Mouse (Mus musculus) midbrain, embryonic 15.5 days (tissue): ENCODE data around the gene Mettl27. TPM values are rescaled to one million over a fixed set of nuclear protein-coding genes. Genes with fewer than 3 reads are reported as not detected.
A peak's percentile ranks its signal among the peaks of the same experiment; 100 is the strongest.

Source experiments
- ATAC-seq: fragments of 200-750 bp; cut with Nextera tagmentation; replicated peaks from 2 replicates; pipeline ENCODE4 v1.8.0; 2017; ENCODE audit warnings: moderate TSS enrichment
- H3K27ac ChIP-seq: fragments of 300-500 bp; sonication (generic); 2 replicates; pipeline ENCODE4 v1.5.1; 2015; ENCODE audit warnings: mild to moderate bottlenecking, inconsistent platforms
- H3K27me3 ChIP-seq: fragments of 300-500 bp; sonication (generic); replicated peaks from 2 replicates; pipeline ENCODE4 v1.6.1; 2015; ENCODE audit warnings: inconsistent platforms
- H3K36me3 ChIP-seq: fragments of 300-500 bp; sonication (generic); replicated peaks from 2 replicates; pipeline ENCODE4 v1.6.1; 2015; ENCODE audit warnings: inconsistent platforms
- H3K4me1 ChIP-seq: fragments of 300-500 bp; sonication (generic); 2 replicates; pipeline ENCODE4 v1.6.1; 2015; ENCODE audit warnings: inconsistent platforms
- H3K4me2 ChIP-seq: fragments of 300-500 bp; sonication (generic); 2 replicates; pipeline ENCODE4 v1.6.1; 2015; ENCODE audit warnings: inconsistent platforms, mild to moderate bottlenecking, moderate library complexity
- H3K4me3 ChIP-seq: fragments of 300-500 bp; sonication (generic); 2 replicates; pipeline ENCODE4 v1.5.1; 2015; ENCODE audit warnings: mild to moderate bottlenecking, inconsistent platforms
- H3K9ac ChIP-seq: fragments of 300-500 bp; sonication (generic); 2 replicates; pipeline ENCODE4 v1.6.1; 2015; ENCODE audit warnings: mild to moderate bottlenecking, inconsistent platforms
- H3K9me3 ChIP-seq: fragments of 300-500 bp; sonication (generic); 2 replicates; pipeline ENCODE4 v1.6.1; 2016; ENCODE audit warnings: inconsistent platforms
- WGBS: fragments of 180-500 bp; shearing (Covaris S2); methylation state at CpG from one replicate; pipeline ENCODE4 v1.1.7; 2015; ENCODE audit warnings: mixed read lengths; 5-methylcytosine and 5-hydroxymethylcytosine counted together
- polyA plus RNA-seq: library from polyadenylated mRNA; unstranded; fragments of >200 nt; fragmentation: Nextera tagmentation; extraction: Ambion mirVana; gene quantifications from 2 replicates; pipeline ENCODE4 v1.2.1, GENCODE M21; 2015

Gene Mettl27
- polyA plus RNA-seq, 1 experiment from 2014 or later: 7.2 TPM

GRCm38 (mm10) chr5:134945266-134945959, 13.2 kb downstream of the Mettl27 start:
- Histone ChIP-seq H3K4me3 (no peak overlapping the region), H3K27me3 (peaks cover 27% of the 10 kb centered on the region), H3K9me3 (no peaks in the 10 kb centered on the region), H3K4me2 (no peak overlapping the region), H3K36me3 (no peaks in the 10 kb centered on the region), H3K4me1 (peaks cover 10% of the 10 kb centered on the region; the same call in 1 of the 2 replicates), H3K9ac (no peak overlapping the region), H3K27ac (no peak overlapping the region)
- WGBS: 54% methylated on average over 16 of the region's 19 CpGs
- no peak for ATAC-seq

DNA sequence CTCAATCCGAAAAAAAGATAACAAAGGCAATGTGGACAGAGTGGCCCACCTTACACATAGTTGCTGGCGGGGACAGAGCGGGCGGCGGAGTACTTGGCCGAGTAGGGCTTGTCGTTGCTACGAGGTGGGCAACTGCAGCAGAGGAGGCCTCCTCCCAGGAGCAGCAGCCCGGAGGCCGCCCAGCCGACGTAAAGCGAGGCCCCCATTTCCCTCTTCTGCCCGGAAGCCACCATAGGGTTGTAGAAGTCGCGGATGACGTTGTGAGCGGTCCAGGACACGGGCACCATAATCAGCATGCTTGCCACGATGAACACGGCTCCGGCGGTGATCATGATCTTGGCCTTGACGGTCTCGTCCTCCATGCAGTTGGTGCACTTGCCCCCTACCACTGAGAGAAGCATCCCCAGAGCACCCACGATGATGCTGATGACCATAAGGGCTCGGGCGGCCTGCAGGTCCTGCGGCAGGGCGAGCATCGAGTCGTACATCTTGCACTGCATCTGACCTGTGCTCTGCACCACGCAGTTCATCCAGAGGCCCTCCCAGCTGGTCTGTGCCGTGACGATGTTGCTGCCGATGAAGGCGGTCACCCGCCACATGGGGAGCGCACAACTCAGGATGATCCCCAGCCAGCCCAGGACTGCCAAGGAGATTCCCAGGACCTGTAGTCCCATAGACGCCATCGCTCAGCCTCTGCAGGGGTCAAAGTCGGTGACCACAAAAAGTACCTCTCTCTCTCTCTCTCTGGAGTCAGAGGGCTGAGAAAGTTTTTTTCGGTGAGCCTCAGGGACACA, 14.1 kb downstream of the Mettl27 start:
- H3K4me3 ChIP-seq: no peak overlapping the region
- no peak overlapping the region for H3K9ac ChIP-seq
- peaks cover 27% of the 10 kb centered on the region for H3K27me3 ChIP-seq
- peaks cover 10% of the 10 kb centered on the region; the same call in 1 of the 2 replicates for H3K4me1 ChIP-seq
- no peaks in the 10 kb centered on the region for H3K9me3 ChIP-seq
- H3K36me3 ChIP-seq: no peaks in the 10 kb centered on the region
- H3K4me2 ChIP-seq: peak overlapping the region; percentile 6; the same call in 1 of the 2 replicates
- no peak for ATAC-seq
- 19% methylated on average over 43 of the region's 43 CpGs for WGBS
- H3K27ac ChIP-seq: no peak overlapping the region

DNA sequence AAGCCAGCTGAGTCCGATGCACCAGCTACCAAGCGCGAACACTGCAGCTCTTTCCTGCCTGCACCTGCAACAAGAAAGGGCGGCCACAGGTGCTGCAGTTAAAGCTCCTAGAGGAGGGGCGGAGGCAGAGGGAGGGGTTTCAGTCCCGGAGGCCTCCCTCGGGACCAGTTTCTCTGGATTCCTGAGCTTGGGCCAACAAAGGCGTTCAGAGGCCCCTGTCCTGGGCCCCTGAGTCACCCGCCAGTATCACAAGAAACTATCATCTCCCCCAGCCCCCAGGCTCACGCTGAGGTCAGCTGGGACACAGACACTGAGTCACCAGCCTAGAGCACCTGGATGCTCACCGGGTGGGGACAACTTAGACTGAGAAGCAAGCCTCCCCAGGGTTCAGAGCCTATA, 14.7 kb downstream of the Mettl27 start, which contains the start of gene Cldn4:
TSS of gene Cldn4 (minus strand) at position 78 of the 399 bp plus-strand sequence.
- Histone ChIP-seq H3K9me3 (no peaks in the 10 kb centered on the region), H3K4me2 (peak within 1 kb of the TSS; percentile 6; the same call in 1 of the 2 replicates), H3K27ac (no peak within 1 kb of the TSS), H3K27me3 (peaks cover 27% of the 10 kb centered on the region), H3K9ac (no peak within 1 kb of the TSS), H3K4me3 (no peak within 1 kb of the TSS), H3K4me1 (peaks cover 10% of the 10 kb centered on the region; the same call in 1 of the 2 replicates), H3K36me3 (no peaks in the 10 kb centered on the region)
- ATAC-seq: no peak
- 8% methylated on average over 11 of the region's 11 CpGs for WGBS

- Histone ChIP-seq H3K4me1 (peaks cover 10% of the 10 kb centered on the region; the same call in 1 of the 2 replicates), H3K4me2 (no peak overlapping the region), H3K9ac (no peak overlapping the region), H3K4me3 (no peak overlapping the region), H3K36me3 (no peaks in the 10 kb centered on the region), H3K27me3 (peaks cover 27% of the 10 kb centered on the region), H3K9me3 (no peaks in the 10 kb centered on the region), H3K27ac (no peak overlapping the region)
- no peak for ATAC-seq
- 70% methylated on average over 5 of the region's 5 CpGs for WGBS
Measured at GRCm38 (mm10) chr5:134947420-134948084, 15.4 kb downstream of the Mettl27 start.

- H3K4me2 ChIP-seq: no peak overlapping the region
- H3K27me3 ChIP-seq: peaks cover 27% of the 10 kb centered on the region
- peaks cover 10% of the 10 kb centered on the region; the same call in 1 of the 2 replicates for H3K4me1 ChIP-seq
- H3K9ac ChIP-seq: no peak overlapping the region
- no peaks in the 10 kb centered on the region for H3K9me3 ChIP-seq
- 79% methylated on average over 4 of the region's 4 CpGs for WGBS
- no peak overlapping the region for H3K27ac ChIP-seq
- H3K4me3 ChIP-seq: no peak overlapping the region
- no peaks in the 10 kb centered on the region for H3K36me3 ChIP-seq
- no peak for ATAC-seq
Measured at GRCm38 (mm10) chr5:134948085-134948439, 15.9 kb downstream of the Mettl27 start.

DNA sequence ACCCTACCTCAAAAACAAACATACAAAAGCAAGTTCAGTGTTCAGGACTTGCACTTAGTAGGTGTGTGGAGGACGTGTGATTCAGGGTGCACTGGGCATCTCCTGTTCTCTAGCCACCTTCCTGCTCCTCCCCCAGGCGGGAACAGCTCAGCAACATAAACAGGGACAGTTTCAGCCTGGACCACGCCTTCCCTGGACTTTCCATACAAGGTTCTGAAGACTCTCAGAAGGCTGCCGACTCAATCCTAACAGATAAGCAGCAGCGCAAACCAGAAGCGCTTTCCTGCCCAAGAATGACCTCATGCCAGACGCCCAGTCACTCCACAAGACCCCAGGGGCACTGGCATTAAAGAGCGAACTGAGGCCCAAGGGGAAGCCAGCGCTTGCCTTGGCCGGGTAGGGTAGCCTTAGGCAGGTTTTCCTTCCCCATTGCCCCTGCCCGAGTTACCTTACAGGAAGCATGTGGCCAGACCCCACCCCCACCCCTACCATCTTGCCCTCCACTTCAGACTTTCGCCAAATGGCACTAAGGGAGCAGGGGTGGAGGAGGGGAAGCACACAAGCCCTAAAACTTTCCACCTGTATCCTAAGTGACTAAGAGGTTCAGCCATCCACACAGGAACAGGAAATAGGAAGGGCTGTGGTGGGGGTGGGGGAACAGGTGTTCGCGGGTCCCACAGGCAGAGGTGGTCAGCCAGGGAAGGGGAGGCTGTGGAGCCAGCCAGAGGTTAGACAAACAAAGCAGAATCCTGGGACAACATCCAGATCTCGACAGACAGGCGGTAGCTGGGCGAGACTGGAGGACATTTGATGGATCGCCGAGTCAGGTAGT, 19.1 kb downstream of the Mettl27 start:
- no peak for ATAC-seq
- Histone ChIP-seq H3K9me3 (no peaks in the 10 kb centered on the region), H3K36me3 (no peaks in the 10 kb centered on the region), H3K4me2 (no peak overlapping the region), H3K9ac (no peak overlapping the region), H3K4me1 (0 out of 2 replicates have a peak, but pooled peaks cover 7% of the 10 kb centered on the region), H3K4me3 (no peak overlapping the region), H3K27me3 (peaks cover 15% of the 10 kb centered on the region), H3K27ac (no peak overlapping the region)
- 50% methylated on average over 19 of the region's 19 CpGs for WGBS

- Histone ChIP-seq H3K4me3 (no peak overlapping the region), H3K9me3 (no peaks in the 10 kb centered on the region), H3K27me3 (no peaks in the 10 kb centered on the region), H3K4me2 (no peak overlapping the region), H3K36me3 (no peaks in the 10 kb centered on the region), H3K27ac (no peak overlapping the region), H3K4me1 (no peaks in the 10 kb centered on the region), H3K9ac (no peak overlapping the region)
- 93% methylated on average over 5 of the region's 5 CpGs for WGBS
- ATAC-seq: no peak
Measured at GRCm38 (mm10) chr5:134955491-134955890, 23.3 kb downstream of the Mettl27 start.

GRCm38 (mm10) chr5:134959114-134959513, 26.9 kb downstream of the Mettl27 start:
- no peaks in the 10 kb centered on the region for H3K27me3 ChIP-seq
- H3K4me1 ChIP-seq: no peaks in the 10 kb centered on the region
- ATAC-seq: no peak
- no peak overlapping the region for H3K27ac ChIP-seq
- H3K9ac ChIP-seq: no peak overlapping the region
- no peaks in the 10 kb centered on the region for H3K36me3 ChIP-seq
- H3K4me3 ChIP-seq: no peak overlapping the region
- H3K4me2 ChIP-seq: no peak overlapping the region
- WGBS: 79% methylated on average over 7 of the region's 7 CpGs
- no peaks in the 10 kb centered on the region for H3K9me3 ChIP-seq

- Histone ChIP-seq H3K4me2 (no peak overlapping the region), H3K36me3 (no peaks in the 10 kb centered on the region), H3K27ac (no peak overlapping the region), H3K9ac (no peak overlapping the region), H3K4me1 (no peaks in the 10 kb centered on the region), H3K27me3 (no peaks in the 10 kb centered on the region), H3K4me3 (no peak overlapping the region), H3K9me3 (no peaks in the 10 kb centered on the region)
- ATAC-seq: no peak
- 84% methylated on average over 2 of the region's 2 CpGs for WGBS
Measured at GRCm38 (mm10) chr5:134960430-134960829, 28.3 kb downstream of the Mettl27 start.

- Histone ChIP-seq H3K9me3 (no peaks in the 10 kb centered on the region), H3K36me3 (no peaks in the 10 kb centered on the region), H3K27ac (no peak overlapping the region), H3K27me3 (no peaks in the 10 kb centered on the region), H3K4me3 (no peak overlapping the region), H3K4me1 (peaks cover 9% of the 10 kb centered on the region), H3K4me2 (no peak overlapping the region), H3K9ac (no peak overlapping the region)
- no peak for ATAC-seq
- WGBS: 92% methylated on average over 2 of the region's 2 CpGs
Measured at GRCm38 (mm10) chr5:134961519-134961918, 29.4 kb downstream of the Mettl27 start.

GRCm38 (mm10) chr5:134963546-134963945, 31.4 kb downstream of the Mettl27 start:
- H3K36me3 ChIP-seq: no peaks in the 10 kb centered on the region
- H3K9me3 ChIP-seq: no peaks in the 10 kb centered on the region
- no peaks in the 10 kb centered on the region for H3K27me3 ChIP-seq
- H3K4me3 ChIP-seq: no peak overlapping the region
- ATAC-seq: no peak
- no peak overlapping the region for H3K27ac ChIP-seq
- H3K4me2 ChIP-seq: no peak overlapping the region
- H3K4me1 ChIP-seq: peaks cover 9% of the 10 kb centered on the region
- no peak overlapping the region for H3K9ac ChIP-seq
- WGBS: 52% methylated on average over 5 of the region's 5 CpGs
